Mouse (Mus musculus): ENCODE measurements at regions not wholly inside any gene's neighbourhood (a gene's known extent, or its start where the extent isn't known, plus 50 kb on each side); places are given as distances from the start of the nearest gene placed in this dataset.

- DNase-seq (ENCODE audit: low spot score in 2 of 2) = no peak
Measured at GRCm38 (mm10) chr10:115025950-115026349, 158.9 kb downstream of the Tph2 start.

- DNase-seq (ENCODE audit: low spot score in 2 of 2) = no peak
Measured at GRCm38 (mm10) chr10:115019443-115019842, 165.4 kb downstream of the Tph2 start.

GRCm38 (mm10) chr10:115013491-115014001 is 171.3 kb downstream of the Tph2 start:
- DNase-seq (ENCODE audit: low spot score in 2 of 2) = peak in 1 of 2 experiments; percentile 29

GRCm38 (mm10) chr10:115012922-115013321 is 171.9 kb downstream of the Tph2 start:
- DNase-seq (ENCODE audit: low spot score in 2 of 2) = no peak

- DNase-seq (ENCODE audit: low spot score in 2 of 2) = no peak
Measured at GRCm38 (mm10) chr10:115012316-115012715, 172.5 kb downstream of the Tph2 start.

DNA sequence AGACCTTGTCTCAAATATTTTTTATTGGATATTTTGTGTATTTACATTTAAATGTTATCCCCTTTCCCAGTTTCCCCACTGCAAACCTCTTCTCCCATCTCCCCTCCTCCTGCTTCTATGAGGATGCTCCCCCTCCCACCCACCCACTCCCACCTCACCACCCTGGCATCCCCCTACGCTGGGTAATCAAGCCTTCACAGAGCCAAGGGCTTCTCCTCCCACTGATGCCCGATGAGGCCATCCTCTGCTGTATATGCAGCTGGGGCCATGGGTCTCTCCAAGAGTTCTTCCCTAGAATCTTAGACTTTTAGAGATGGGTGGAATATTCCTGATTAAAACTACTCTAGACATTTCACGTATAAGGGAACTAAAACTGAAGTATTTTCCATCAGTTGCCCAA is 172.9 kb downstream of the Tph2 start:
- no peak for DNase-seq (ENCODE audit: low spot score in 2 of 2)

- DNase-seq (ENCODE audit: low spot score in 2 of 2) = no peak
Measured at GRCm38 (mm10) chr10:114996400-114996799, 188.4 kb downstream of the Tph2 start.

DNA sequence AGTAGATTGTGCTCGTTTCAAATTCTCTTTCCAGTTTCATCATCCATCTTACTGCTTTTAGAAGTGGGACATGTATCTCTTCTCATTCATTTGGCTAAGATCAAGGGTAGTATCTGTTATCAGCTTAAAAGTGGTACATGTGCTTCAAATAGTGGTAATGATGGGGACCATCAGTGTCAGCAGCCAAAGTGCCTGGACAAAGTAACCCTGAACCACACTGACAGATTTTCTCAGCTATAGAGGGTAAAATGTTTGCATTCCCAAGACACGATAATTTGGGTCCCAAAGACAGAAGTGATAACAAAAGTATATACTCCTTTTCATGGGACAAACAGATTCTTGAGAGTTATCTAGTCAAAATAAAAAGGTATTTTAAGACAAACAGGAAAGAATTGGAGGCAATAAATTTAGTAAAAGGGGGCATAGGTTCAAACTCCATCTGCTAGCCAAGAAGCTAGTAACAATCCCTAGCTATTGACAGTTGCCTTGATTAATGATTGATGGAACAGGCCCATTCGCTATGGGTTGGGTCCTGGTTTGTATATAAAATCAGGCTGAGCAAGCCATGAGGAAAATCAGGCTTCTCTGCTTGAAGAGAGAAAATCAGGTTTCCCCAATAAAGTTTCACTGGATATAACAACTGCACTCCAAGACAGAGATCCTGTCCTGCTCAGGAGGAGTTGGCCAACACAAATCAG is 189.5 kb downstream of the Tph2 start:
- no peak for DNase-seq (ENCODE audit: low spot score in 2 of 2)

DNA sequence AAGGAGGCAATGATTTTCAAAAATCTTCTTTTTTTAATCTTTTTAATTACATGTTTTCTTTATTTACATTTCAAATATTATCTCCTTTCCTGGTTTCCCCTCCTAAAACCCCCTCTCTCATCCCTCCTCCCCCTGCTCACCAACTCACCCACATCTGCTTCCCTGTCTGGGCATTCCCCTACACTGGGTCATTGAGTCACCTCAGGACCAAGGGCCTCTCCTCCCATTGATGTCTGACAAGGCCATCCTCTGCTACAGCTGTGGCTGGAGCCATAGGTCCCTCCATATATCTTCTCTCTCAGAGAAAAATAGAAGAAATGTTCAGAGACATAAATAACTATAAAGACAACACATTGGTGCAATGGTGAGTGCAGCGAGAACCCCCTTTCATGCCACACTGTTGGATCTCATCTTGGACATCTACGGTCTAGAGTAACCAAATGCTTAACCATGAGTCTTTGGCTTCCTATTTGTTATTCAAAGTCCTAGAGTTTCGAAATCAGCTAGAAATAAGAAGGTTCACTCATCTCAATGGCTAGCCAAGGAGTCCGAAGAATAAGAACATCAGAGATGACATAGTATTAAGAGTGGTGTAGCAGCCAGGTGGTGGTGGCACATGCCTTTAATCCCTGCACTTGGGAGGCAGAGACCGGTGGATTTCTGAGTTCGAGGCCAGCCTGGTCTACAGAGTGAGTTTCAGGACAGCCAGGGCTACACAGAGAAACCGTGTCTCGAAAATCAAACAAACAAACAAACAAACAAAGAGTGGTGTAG is 186.5 kb upstream of the Trhde start:
- no peak for DNase-seq (ENCODE audit: low spot score in 2 of 2)

DNA sequence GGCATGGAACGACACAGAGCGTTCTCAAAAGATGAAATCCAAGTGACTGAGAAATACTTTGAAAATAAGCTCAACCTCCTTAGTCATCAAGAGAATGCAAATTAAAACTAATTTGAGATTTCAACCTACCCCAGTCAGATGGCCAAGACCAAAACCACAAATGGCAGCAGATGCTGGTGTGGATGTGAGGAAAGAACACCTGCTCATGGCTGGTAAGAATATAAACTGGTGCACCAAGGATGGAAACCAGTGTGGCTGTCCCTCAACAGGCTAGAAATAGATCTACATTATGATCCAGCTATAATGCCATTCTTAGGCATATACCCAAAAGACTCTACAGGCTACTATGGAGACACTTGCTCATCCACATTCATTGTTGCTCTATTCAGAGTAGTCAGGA is 170.3 kb upstream of the Trhde start:
- no peak for DNase-seq (ENCODE audit: low spot score in 2 of 2)

DNA sequence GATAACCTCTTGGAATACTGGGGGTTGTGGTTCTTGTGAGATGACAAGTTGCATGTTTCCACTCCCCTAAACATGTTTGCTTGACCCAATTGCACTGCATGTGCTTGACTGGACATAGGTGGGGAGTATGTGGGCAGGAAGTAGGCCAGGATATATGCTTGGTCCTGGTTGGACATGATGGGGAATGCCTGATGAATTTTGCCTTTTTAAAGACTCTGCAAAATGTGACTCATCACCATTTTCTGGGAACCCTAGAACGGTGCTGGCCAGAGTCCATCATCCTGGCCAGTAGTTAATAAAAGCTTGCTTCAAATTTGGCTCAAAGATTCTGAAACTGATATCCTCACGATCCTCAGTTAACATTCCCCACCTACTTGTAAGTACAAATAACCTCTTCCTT is 161.5 kb upstream of the Trhde start:
- no peak for DNase-seq (ENCODE audit: low spot score in 2 of 2)

- DNase-seq (ENCODE audit: low spot score in 2 of 2) = no peak
Measured at GRCm38 (mm10) chr10:114957909-114958308, 155.8 kb upstream of the Trhde start.

DNA sequence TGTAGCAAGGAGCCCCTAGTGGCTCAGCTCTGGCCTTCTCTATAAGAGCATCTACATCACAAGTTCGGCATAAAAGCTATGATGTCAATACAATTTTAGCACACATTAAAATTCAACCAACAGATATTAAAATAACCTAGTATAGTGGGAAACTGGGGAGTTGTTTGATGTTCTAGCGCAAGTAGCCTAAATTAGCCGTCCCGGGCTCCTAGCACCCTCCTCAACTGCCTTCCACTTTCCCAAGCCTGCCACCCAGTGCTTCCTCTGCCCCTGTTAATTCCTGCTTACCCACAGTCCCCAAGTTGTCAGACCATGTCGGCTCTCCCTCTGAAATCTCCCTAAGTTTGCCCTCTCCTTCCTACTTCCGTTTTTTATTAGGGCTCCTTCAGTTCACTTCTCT is 154.2 kb upstream of the Trhde start:
- DNase-seq (ENCODE audit: low spot score in 2 of 2) = no peak

DNA sequence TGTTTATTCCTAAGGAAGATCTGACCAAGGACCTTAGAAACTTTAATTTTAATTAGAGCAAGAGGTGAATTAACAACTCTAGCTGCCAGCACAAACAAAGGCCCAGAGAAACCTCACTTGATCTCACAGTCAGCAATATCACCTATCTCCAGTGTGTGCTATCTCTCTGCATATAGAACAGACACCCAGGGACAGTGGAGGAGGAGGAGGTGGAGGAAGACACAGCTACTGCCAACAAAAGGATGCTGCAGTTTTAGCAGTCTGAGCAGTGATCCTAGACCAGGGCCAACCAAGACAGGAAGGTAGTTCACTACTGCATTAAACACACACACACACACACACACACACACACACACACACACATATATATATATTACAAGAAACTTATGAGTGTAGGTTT is 153.5 kb upstream of the Trhde start:
- no peak for DNase-seq (ENCODE audit: low spot score in 2 of 2)

- no peak for DNase-seq (ENCODE audit: low spot score in 2 of 2)
Measured at GRCm38 (mm10) chr10:114953358-114953757, 151.3 kb upstream of the Trhde start.

DNA sequence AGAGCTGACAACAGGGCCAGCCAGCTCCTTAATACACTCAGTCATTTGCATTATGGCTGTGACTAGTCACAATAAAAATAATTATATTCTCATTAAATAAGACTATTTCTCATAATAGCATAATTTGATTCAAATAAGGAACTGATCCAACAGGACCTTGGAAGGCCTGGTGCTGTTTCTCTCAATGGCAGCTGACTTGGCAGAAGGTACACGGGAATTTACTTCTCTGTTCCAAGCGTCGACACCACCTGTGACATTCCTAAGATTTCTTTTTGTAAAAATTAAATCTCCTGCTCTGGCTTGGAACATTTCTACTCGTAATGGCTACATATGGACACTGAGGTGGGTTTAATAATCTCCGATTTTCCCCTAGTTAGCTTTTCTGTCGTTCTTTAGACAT is 147.1 kb upstream of the Trhde start:
- no peak for DNase-seq (ENCODE audit: low spot score in 2 of 2)

DNA sequence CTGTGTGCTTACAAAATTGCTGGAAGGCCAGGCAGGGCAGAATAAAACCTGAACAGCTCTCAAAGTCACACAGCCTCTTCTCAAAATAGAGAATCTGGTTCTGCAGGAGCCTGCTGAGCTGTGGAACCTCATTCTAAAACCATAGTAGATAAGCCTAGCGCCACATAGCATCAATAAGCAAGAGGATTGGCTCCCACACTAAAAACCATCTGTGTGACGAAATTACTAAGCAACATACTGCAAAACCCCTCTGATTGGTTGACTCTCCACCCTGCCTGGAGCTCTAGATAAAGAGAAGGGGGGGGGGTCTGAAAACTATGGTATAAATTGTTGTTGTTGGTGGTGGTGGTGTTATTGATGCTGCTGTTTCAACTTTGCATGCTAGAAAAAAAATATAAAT is 122.6 kb upstream of the Trhde start:
- no peak for DNase-seq (ENCODE audit: low spot score in 2 of 2)

DNA sequence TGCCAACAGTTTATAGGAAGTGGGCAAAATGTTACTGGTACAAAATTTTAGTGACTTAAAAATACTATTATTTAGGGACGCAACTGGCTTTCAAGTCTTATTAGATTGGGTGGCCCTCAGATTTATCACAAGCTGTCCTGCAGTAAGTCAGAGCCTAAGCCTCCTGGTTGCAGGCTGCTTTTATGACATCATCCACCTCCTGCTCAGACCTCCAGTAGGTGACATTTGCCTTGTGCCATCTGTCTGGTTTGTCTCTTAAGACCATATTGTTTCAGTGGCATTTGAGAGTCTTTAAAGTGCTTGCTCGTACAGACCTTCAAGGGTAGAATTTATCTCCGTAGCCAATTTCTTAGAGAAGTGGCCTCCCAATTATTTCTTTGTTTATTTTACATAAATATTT is 111.9 kb upstream of the Trhde start:
- no peak for DNase-seq (ENCODE audit: low spot score in 2 of 2)

DNA sequence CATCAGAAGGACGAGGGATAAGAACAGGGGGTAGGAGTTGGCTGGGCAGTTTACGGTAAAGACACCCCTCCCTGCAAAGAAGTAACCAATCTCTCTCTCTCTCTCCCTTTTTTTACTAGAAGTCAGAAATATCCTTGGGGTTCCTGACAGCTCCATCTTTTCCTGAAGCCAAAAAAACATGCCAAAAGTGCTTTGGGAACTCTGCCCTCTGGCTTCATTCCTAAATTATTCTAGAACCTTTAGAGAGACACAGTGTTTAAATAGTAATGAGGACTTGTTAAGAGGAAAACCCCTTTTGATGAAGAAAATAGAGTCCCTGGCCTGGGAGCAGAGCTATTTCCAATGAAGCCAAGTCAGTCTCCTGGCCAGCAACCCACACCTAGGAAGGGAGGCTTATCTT is 89.8 kb upstream of the Trhde start:
- DNase-seq (ENCODE audit: low spot score in 2 of 2) = no peak

GRCm38 (mm10) chr10:114890726-114891430 is 88.8 kb upstream of the Trhde start:
- no peak for DNase-seq (ENCODE audit: low spot score in 2 of 2)

DNA sequence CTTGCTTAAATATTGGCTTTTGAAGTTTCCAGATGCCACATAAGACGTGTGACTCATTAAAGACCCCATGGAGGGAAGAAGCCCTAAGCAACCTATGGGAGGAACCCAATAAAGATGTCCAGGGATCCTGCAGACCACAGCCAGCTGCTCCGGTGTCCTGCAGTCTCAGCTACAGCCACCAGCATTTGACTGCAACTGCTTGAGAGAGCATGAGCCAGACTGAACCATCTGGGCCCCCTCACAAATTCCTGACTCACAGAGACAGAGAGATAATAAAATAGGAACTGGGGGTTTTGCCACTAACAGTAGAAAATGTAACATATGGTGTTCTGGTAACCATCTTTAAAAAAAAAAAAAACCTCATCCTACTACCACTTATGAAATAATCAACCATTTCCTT is 69.1 kb upstream of the Trhde start:
- DNase-seq (ENCODE audit: low spot score in 2 of 2) = peak; percentile 69 to 70

- no peak for DNase-seq (ENCODE audit: low spot score in 2 of 2)
Measured at GRCm38 (mm10) chr10:114857166-114857565, 55.1 kb upstream of the Trhde start.
